9 mouse cellular contexts compared by ENCODE assay signal in the genomic region with DNA sequence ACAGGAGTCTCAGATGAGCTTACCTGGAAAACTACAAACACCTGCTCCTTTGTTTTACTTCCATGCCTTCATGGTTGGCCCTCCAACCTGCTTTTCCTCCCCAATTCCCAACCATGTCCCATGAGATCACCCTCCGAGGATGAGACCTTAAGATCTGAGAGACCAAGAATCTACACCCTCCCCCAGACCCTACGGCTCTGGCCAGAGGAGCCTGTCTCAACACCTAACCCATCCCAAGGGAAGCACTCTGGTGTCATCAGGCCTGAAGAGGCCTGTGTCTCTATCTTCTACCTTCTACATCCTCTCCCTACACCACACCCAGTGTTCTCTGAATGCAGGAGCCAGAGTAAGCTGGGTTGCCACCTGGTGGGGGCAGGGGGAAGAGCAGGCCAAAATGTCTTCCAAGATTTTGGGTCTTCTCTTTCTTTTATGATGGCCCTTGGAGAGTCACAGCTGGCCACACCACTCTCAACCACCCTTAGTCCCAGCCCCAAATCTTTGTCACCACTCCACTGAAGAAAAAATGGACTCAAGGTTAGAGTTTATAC. TPM values are rescaled to one million over a fixed set of nuclear protein-coding genes. Genes with fewer than 3 reads are reported as not detected.
A peak's percentile ranks its signal among the peaks of the same experiment; 100 is the strongest.
DNase-seq lines count a peak whose midpoint lies in the region; ATAC-seq and TF ChIP-seq lines count a peak whose summit lies in the region.
"Had no signal": no experiment of that assay in that cellular context is flagged by ENCODE, and none has a peak within 500 bp of the region (broad histone marks: within the 10 kb centered on the region; RNA-seq: fewer than 3 reads in every experiment).

No protein-coding gene starts in this region.

- H3K27ac ChIP-seq in liver, adult 2 months (replicated peaks; ENCODE audit: insufficient read depth, low read depth, low read length): no peak overlapping the region
- H3K27ac ChIP-seq in liver, embryonic 12.5 days: no peak overlapping the region

- peak; percentile 11 for DNase-seq in cerebellum, adult 11-12 months
- DNase-seq in liver, adult 2 months (ENCODE audit: extremely low read depth, low read depth, low spot score): no peak
- DNase-seq in cerebellum, adult 9-10 months: peak; percentile 43
- peak; percentile 56 for DNase-seq in lung, postnatal 10 days
- no peak for DNase-seq in ovary, postnatal 10 days (ENCODE audit: low spot score)
- no peak for DNase-seq in gastrocnemius, postnatal 36 days

- peaks cover 25% of the 10 kb centered on the region; the same call in 1 of the 2 replicates for H3K36me3 ChIP-seq in liver, adult 2 months (ENCODE audit: control insufficient read depth, insufficient read depth, low read length)
- H3K36me3 ChIP-seq in liver, embryonic 12.5 days: peaks cover 55% of the 10 kb centered on the region

- no peaks in the 10 kb centered on the region for H3K79me2 ChIP-seq in liver, adult 2 months (ENCODE audit: control insufficient read depth, insufficient read depth, low read length)

- H3K27me3 ChIP-seq in liver, adult 2 months (ENCODE audit: control insufficient read depth, insufficient read depth, low read length): no peaks in the 10 kb centered on the region
- H3K27me3 ChIP-seq in liver, embryonic 12.5 days (replicated peaks): 0 out of 2 replicates have a peak, but pooled peaks cover under 1% of the 10 kb centered on the region
- H3K27me3 ChIP-seq: Patski had no signal

- intact Hi-C loops in gastrocnemius, postnatal 36 days (cut with DNase I): no loop called here

- no peaks in the 10 kb centered on the region for H3K4me1 ChIP-seq in liver, adult 2 months (ENCODE audit: control insufficient read depth, insufficient read depth, low read length)
- H3K4me1 ChIP-seq in liver, embryonic 12.5 days: no peaks in the 10 kb centered on the region

- H3K4me2 ChIP-seq in liver, embryonic 12.5 days: no peak overlapping the region

- H3K9me3 ChIP-seq in liver, embryonic 12.5 days (replicated peaks): no peaks in the 10 kb centered on the region

- no peak for TF ChIP-seq POLR2A in liver, adult 2 months (IDR thresholded peaks at IDR 0.05; ENCODE audit: extremely low read depth, insufficient read depth, low read length)

- TF ChIP-seq CTCF in liver, adult 2 months (IDR thresholded peaks at IDR 0.05; ENCODE audit: low read depth, low read length): peak; percentile 65

- no peak overlapping the region for H3K9ac ChIP-seq in liver, adult 2 months (ENCODE audit: low read depth, low read length)
- H3K9ac ChIP-seq in liver, embryonic 12.5 days: no peak overlapping the region

- H3K4me3 ChIP-seq in liver, adult 2 months (ENCODE audit: insufficient read depth, low read depth, low read length): no peak overlapping the region
- no peak overlapping the region for H3K4me3 ChIP-seq in liver, embryonic 12.5 days

- ATAC-seq in cerebellum, adult (ENCODE audit: insufficient number of reproducible peaks, low FRiP score, low TSS enrichment): no peak; the same call in 1 of the 2 replicates
- no peak for ATAC-seq in liver, embryonic 12.5 days
- ATAC-seq: Patski had no signal

- 98% methylated on average over 2 of the region's 2 CpGs for WGBS in liver, adult 2 months
- 71% methylated on average over 2 of the region's 2 CpGs for WGBS in liver, embryonic 12.5 days (ENCODE audit: insufficient replicate concordance)

RNA-seq across cellular contexts. Expression of a gene that starts 34.1 kb away (rescaled TPM):
- 37.7 and 53.6 TPM in 2 replicates for total RNA-seq in liver, adult 2 months (2014; rRNA removed)
- polyA plus RNA-seq in liver, adult 2 months (2012; rRNA removed): 58.0 and 81.5 TPM in 2 replicates
- polyA plus RNA-seq in liver, embryonic 12.5 days (2016; fragmentation: Nextera tagmentation; extraction: Ambion mirVana): 12.3 and 14.0 TPM in 2 replicates
- total RNA-seq in gastrocnemius, postnatal 36 days (2021): 10 to 100 TPM; 57.0 to 75.1 TPM

Comparison
In these comparisons a context has a peak if more than half of its experiments do, and no peak if none do; other contexts are left out.
1. DNase-seq: peak in cerebellum, adult 11-12 months (single experiment), cerebellum, adult 9-10 months (single experiment) and lung, postnatal 10 days (single experiment); none in liver, adult 2 months (single experiment), ovary, postnatal 10 days (single experiment) and gastrocnemius, postnatal 36 days (0 of 2).